Mouse (Mus musculus): ENCODE data around the gene Slc2a13. TPM values are rescaled to one million over a fixed set of nuclear protein-coding genes. Genes with fewer than 3 reads are reported as not detected.
A peak's percentile ranks its signal among the peaks of the same experiment; 100 is the strongest.

Slc2a13 gene
- total RNA-seq, 2 experiments from 2014 or later: 2.4 TPM

- no peak for DNase-seq
Measured at GRCm38 (mm10) chr15:91526166-91526565, 46.9 kb downstream of the Slc2a13 start.

GRCm38 (mm10) chr15:91524451-91524850, 48.6 kb downstream of the Slc2a13 start:
- intact Hi-C loops (cut with DNase I; ENCODE audit: low total_unique reads): no loop called here
- no peak for DNase-seq

More at GRCm38 (mm10) chr15:91526166-91526565, 46.9 kb downstream of the Slc2a13 start:
- intact Hi-C loops (cut with DNase I; ENCODE audit: low total_unique reads): no loop called here

GRCm38 (mm10) chr15:91503291-91503690, 69.8 kb downstream of the Slc2a13 start:
- intact Hi-C loops (cut with DNase I; ENCODE audit: low total_unique reads): no loop called here
- no peak for DNase-seq

GRCm38 (mm10) chr15:91502661-91503060, 70.4 kb downstream of the Slc2a13 start:
- intact Hi-C loops (cut with DNase I; ENCODE audit: low total_unique reads): no loop called here
- DNase-seq: no peak

DNA sequence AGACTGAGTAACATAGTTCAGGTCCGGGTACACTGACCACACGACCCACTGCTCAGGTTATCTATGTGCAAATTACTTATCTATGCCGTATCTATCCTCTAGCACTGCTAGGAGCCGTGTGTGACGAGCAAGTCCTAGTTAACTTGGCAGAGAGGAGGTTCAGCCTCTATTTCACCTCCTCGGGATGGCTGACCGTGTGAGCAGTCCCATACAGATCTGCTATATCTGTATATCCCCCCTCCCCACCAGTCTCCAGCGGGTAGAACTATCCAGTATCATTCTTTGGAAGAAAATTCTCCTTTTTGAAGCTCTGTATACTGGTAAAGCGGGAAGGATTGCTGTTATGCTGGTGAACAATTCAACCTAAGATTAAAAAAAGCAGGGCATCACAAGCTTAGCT, 70.8 kb downstream of the Slc2a13 start:
- intact Hi-C loops (cut with DNase I; ENCODE audit: low total_unique reads): no loop called here

GRCm38 (mm10) chr15:91495014-91495413, 78.0 kb downstream of the Slc2a13 start:
- intact Hi-C loops (cut with DNase I; ENCODE audit: low total_unique reads): no loop called here

More for the DNA sequence above, 70.8 kb downstream of the Slc2a13 start:
- DNase-seq: no peak

GRCm38 (mm10) chr15:91479924-91480615, 93.0 kb downstream of the Slc2a13 start:
- DNase-seq: no peak
- intact Hi-C loops (cut with DNase I; ENCODE audit: low total_unique reads): loop anchor here (5.0 to 10.0 kb wide), 2 partner anchors 92 to 275 kb away; partner anchors contain the start of gene Slc2a13

More at GRCm38 (mm10) chr15:91495014-91495413, 78.0 kb downstream of the Slc2a13 start:
- no peak for DNase-seq

- intact Hi-C loops (cut with DNase I; ENCODE audit: low total_unique reads): loop anchor here (5.0 to 10.0 kb wide), 2 partner anchors 95 to 277 kb away; partner anchors contain the start of gene Slc2a13
- DNase-seq: peak; percentile 28
Measured at GRCm38 (mm10) chr15:91477766-91478165, 95.3 kb downstream of the Slc2a13 start.

GRCm38 (mm10) chr15:91473690-91474409, 99.2 kb downstream of the Slc2a13 start:
- no peak for DNase-seq
- intact Hi-C loops (cut with DNase I; ENCODE audit: low total_unique reads): loop anchor here (10.0 kb wide), 1 partner anchor 281 kb away; no protein-coding TSS in a partner anchor

GRCm38 (mm10) chr15:91465331-91465730, 107.7 kb downstream of the Slc2a13 start:
- intact Hi-C loops (cut with DNase I; ENCODE audit: low total_unique reads): no loop called here

DNA sequence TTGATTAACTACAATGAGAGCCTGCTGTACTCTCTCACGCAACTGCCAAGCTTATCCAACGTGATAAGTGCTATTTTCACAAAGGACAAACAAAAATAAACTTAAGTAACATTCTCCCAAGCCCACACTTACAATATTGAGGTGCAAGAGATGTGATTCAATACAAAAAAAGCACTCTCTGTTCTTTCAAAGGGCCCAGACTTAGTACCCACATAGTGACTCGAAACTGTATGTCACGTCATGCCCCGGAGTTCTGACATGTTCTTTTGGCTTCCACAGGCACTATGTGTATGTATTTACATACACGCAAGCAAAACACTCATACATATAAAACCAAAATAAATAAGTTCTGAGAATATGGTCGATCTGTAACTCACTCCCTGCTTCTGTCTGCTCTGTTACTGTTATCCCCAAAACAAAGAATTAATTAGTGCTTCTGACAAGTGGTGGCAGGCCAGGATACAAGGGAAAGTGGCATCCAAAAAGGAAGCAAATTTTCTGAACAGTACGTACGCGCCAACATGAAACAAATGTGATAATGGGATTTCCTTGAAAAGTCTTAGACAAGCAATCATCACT, 109.1 kb downstream of the Slc2a13 start:
- DNase-seq: no peak
- intact Hi-C loops (cut with DNase I; ENCODE audit: low total_unique reads): no loop called here

More at GRCm38 (mm10) chr15:91465331-91465730, 107.7 kb downstream of the Slc2a13 start:
- DNase-seq: no peak

DNA sequence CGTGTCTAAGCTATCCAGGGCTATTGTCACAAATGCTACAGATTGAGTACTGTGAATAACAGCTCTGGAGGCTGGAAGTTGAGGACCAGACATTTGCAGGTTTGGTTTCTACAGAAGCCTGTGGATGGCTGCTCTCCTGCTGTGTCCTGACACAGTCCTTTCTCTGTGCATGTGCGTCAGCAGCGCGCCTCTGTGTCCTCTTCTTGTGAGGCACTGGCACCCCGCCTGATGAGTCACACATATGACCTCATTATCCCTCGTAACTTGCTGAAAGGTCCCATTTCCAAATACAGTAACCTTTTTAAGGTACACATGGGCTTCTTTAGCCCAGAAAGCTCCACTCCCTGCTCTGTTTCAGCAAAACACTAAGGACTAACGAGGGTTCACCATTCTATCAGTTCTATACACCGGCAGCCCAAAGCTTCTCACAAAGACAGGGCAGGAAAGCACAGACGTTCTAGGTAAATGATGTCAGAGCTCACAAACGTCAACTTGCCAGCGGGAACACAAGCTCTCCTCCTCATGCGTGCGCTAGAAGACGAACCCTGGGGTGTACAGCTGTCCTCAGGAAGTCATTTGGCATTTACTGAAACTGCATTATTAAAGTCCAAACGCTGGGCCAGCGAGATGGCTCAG, 109.9 kb downstream of the Slc2a13 start:
- peak; percentile 10 for DNase-seq

DNA sequence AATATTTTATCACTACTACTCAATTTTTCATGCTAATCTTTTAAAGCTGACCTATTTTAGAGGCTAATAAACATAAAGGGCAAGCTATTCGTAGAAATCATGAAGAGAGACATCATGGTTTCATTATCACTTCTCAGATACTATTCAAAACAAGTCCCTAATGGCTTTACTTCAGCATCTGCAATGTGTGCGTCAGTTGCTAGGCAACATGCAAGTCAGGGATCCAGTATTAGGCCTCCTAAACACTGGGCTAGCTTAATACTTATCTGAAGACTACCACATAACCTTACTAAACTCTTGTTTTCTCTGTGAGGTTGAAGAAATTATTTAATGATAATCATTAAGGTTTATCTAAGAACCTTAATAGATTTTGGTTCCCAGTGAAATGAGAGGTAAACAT, 111.1 kb downstream of the Slc2a13 start:
- no peak for DNase-seq
- intact Hi-C loops (cut with DNase I; ENCODE audit: low total_unique reads): no loop called here

More for the DNA sequence above, 109.9 kb downstream of the Slc2a13 start:
- intact Hi-C loops (cut with DNase I; ENCODE audit: low total_unique reads): no loop called here

DNA sequence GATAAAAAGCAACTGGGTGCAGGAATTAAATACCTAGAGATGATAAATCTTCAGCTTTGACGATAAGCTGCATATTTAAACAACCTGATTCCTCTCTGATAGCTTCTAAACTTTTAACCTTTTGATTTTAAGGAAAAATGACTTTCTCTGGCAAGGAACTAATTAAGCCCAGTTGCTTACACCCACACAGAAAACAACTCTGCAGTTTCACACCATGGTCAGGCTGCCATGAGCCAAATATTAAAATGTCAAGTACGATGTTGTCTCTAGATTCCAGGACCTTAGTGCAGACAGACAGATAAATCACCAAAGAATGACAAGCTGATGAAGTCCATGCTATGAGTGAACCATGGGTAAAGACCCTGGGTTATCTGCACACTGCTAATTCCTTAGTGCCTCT, 115.9 kb downstream of the Slc2a13 start:
- intact Hi-C loops (cut with DNase I; ENCODE audit: low total_unique reads): no loop called here
- DNase-seq: no peak

DNA sequence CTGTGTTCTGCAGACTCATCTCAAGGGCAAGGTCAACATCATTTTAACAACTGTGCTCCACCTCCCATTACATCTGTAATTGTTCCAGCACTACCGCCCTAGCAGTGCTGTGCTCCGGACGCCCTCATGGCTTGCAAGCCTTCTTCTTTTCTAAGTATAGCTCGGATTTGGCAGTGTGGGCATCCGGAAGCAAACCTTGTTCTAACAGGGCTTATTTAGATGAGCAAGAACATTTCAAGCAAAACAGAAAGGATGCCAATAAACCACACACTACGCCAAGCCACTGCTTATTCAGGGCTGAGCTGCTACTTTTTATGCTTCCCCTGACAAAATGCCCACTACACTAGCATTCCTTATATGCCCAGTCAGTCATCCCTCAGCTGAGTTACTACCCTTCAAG, 127.7 kb downstream of the Slc2a13 start:
- intact Hi-C loops (cut with DNase I; ENCODE audit: low total_unique reads): no loop called here
- no peak for DNase-seq

DNA sequence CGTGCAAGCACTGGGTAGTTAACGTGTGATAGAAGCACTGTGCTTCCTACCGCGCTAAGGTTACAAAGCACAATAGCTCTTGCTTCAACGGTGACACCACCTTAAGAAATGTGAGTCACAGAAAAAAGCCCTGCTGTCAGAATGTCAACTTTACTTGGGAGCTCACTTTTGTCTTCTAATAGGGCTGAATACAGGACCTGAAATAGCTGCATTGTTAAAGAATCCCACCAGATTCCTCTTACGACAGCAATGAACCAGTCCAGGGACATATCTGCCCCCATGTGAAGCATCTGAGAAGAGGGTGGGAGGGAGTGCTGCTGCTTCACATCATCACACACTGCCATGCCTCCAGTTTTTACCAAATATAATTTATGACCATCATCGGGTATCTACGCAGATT, 129.6 kb downstream of the Slc2a13 start:
- no peak for DNase-seq
- intact Hi-C loops (cut with DNase I; ENCODE audit: low total_unique reads): no loop called here

GRCm38 (mm10) chr15:91439883-91440282, 133.2 kb downstream of the Slc2a13 start:
- DNase-seq: no peak

GRCm38 (mm10) chr15:91425426-91425825, 147.6 kb downstream of the Slc2a13 start:
- DNase-seq: no peak

More at GRCm38 (mm10) chr15:91439883-91440282, 133.2 kb downstream of the Slc2a13 start:
- intact Hi-C loops (cut with DNase I; ENCODE audit: low total_unique reads): no loop called here

DNA sequence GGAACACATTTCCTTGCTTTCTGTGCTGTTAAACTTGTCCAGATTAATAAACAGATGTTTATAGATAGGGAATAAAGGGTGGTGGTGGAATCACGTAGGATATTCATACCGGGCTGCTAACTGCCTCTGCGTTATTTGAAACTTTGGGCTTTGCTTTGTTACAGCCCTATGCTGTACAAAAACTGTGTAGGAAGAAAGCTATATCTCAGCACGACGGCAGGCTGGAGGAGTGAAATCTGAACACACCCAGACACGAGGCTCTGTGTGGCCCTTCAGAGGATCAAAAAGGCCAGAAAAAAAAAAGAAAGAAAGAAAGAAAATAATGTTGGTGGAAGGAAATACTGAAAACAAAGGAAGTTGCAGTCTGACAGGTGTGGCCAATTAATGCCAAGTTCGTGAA, 166.1 kb downstream of the Slc2a13 start:
- no peak for DNase-seq
- intact Hi-C loops (cut with DNase I; ENCODE audit: low total_unique reads): no loop called here

More at GRCm38 (mm10) chr15:91425426-91425825, 147.6 kb downstream of the Slc2a13 start:
- intact Hi-C loops (cut with DNase I; ENCODE audit: low total_unique reads): no loop called here

DNA sequence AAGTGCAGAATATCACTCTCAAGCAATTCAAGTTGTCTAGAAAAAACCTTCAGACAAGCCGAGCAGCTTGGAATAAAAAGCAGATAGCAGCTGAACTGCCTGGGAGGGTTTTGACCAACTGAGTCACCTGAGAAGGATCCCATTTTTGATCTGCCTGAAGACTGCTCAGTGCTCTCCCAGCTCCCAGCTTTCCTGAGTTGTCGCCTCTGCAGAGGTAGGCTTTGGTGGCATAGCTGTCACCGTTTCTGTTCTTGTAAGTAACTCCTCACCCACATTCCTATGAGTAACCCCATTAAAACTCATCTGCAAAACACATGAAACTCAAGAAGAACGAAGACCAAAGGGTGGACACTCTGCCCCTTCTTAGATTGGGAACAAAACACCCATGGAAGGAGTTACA, 177.9 kb downstream of the Slc2a13 start:
- intact Hi-C loops (cut with DNase I; ENCODE audit: low total_unique reads): no loop called here
- DNase-seq: no peak
